Mouse (Mus musculus): Measurements from ENCODE around the gene Coa4.

The Coa4 gene

DNA sequence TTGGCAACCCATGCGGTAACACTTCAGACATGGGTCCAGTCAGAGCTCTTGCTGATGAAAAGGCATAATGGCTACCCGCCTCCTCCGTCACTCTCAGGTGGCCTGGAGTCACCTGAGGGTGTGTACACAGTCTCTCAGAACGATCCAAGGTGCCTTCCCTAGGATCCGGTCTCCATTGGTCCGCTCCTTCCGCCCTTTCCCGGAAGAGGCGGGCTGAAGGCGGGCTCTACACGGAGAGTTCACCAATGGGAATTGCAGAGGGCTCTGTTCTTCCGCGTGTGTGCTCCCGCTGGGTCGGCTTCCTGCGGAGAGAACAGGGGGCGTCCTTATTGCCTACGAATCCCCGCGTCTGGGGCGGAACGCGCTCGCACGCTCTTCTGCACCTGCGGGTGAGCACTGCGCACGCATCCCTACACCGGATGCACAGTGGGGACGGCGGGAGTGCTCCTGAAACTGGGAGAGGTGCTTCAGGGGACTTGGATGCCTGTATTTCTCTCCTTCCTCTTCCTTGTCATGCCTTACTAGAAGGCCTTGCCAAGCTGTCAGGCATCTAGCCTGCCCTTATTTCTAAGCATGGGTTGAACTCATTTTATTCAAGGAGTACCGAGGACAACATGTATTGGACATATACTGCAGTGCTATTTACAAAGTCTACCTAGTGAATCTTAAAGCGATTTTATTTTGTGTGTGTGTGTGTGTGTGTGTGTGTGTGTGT lies at the start of gene Coa4:
Gene Coa4, plus strand, starts transcription at position 268 of the 715 bp plus-strand sequence.
- DNase-seq = peak; percentile 86 to 88

DNA sequence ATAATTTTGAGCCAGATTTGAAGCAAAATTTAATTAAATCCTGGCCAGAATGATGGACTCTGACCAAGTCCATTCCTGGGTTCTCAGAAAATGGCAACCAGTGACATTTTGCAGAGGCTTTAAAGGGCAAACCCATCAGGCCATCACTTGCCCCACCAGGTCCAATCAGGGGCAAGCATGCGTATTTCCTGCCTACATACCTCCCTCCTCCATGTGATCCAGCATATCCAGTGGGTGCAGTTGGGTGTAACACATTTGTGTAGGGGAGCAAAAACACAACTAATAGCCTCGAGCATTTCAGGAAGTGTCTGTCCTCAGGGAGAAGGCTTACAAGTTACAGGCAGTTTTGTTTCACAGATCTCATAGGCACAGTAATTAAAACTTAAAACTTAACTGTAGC lies 49.6 kb upstream of the Coa4 start:
- no peak for DNase-seq

- no peak for DNase-seq
Measured at GRCm38 (mm10) chr7:100488474-100489048, 48.3 kb upstream of the Coa4 start.

GRCm38 (mm10) chr7:100492391-100493116 lies 44.3 kb upstream of the Coa4 start:
- DNase-seq = no peak

- DNase-seq = peak in 1 of 2 experiments; percentile 25
Measured at GRCm38 (mm10) chr7:100493117-100493483, 43.8 kb upstream of the Coa4 start, which contains the start of gene Ucp2. TSS of gene Ucp2 (plus strand) at chr7:100493337.

DNA sequence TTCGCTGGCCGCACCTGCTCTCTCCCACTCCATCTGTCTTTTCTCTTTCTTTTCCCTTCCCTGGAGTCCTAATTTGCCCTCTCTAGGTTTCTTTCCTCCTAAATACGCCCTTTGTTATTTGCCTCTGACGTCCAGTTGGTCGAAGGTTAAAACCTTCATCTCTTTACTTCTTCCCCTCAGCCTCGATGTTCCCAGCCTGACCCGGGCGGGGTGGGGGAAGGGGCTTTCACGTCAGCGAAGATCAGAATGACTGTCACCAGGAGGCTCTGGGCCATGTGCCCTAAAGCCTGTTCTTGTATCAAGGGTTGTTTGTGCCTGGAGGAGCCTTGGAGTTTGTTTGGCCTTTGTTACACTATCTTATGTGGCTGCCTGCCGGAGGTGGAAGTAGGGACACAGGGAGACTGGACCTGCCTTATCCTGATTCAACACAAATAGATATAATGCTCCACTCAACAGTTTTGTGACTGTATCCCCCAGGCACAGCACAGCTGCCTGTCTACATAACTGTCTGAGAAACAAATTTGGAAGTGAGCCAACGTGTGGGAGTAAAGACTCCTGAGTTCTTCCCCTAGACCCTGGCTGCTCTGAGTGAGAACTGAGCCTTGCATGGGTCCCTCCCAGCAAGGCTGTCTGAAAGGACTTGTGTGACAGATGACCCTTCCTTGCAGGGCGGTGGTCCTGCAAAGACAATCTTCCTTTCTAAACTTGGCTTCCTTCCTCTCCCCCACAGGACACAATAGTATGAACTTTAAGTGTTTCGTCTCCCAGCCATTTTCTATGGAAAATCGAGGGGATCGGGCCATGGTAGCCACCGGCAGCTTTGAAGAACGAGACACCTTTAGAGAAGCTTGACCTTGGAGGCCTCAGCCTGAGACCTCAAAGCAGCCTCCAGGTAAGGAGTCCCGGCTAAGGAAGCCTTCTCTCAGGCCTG lies 43.1 kb upstream of the Coa4 start:
- DNase-seq = no peak

GRCm38 (mm10) chr7:100494415-100494831 lies 42.4 kb upstream of the Coa4 start:
- DNase-seq = no peak

GRCm38 (mm10) chr7:100495042-100495441 lies 41.8 kb upstream of the Coa4 start:
- DNase-seq = no peak

DNA sequence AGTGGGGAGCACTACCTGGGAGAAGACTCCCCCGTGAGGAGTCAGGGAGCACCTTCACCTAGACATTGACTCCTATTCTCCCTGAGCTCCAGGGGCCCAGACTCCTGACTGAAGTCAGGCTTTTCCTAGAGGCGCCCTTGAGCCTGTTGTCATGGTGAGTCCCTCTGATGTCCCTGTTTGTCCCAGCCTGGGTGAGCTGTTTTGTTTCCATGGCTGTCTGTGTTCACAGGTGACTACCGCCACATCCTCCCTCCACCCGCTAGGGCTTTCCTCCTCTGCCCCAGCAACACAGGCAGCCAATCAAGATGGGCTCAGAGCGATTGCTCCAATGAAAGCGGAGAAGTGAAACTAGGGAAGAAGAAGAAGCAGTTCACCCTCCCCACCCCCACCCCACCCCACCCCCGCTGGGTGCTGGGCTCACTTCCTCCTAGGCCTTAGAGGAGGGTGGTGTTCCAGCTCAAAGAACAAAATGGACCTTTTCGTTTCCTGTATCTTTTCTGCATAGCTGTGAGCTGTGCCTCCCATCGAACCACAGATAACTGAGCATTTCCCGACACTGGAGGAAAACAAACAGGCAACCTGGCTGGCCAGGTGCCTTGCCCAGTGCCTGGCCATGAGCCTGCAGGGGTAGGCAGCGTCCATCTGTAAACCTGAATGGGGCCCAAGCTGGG lies 41.2 kb upstream of the Coa4 start:
- DNase-seq = no peak

- no peak for DNase-seq
Measured at GRCm38 (mm10) chr7:100496371-100496770, 40.5 kb upstream of the Coa4 start.

DNA sequence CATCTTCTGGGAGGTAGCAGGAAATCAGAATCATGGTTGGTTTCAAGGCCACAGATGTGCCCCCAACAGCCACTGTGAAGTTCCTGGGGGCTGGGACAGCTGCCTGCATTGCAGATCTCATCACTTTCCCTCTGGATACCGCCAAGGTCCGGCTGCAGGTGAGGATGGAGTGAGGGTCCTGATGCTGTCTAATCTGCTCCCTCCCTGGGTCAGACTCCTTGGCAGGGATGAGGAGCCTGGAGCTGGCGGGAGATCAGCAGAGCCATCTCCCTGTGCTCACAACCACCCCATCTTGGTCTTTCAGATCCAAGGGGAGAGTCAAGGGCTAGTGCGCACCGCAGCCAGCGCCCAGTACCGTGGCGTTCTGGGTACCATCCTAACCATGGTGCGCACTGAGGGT lies 40.1 kb upstream of the Coa4 start:
- no peak for DNase-seq

GRCm38 (mm10) chr7:100497402-100497801 lies 39.5 kb upstream of the Coa4 start:
- no peak for DNase-seq

- DNase-seq = no peak
Measured at GRCm38 (mm10) chr7:100497982-100498381, 38.9 kb upstream of the Coa4 start.

- no peak for DNase-seq
Measured at GRCm38 (mm10) chr7:100499465-100499864, 37.4 kb upstream of the Coa4 start.

DNA sequence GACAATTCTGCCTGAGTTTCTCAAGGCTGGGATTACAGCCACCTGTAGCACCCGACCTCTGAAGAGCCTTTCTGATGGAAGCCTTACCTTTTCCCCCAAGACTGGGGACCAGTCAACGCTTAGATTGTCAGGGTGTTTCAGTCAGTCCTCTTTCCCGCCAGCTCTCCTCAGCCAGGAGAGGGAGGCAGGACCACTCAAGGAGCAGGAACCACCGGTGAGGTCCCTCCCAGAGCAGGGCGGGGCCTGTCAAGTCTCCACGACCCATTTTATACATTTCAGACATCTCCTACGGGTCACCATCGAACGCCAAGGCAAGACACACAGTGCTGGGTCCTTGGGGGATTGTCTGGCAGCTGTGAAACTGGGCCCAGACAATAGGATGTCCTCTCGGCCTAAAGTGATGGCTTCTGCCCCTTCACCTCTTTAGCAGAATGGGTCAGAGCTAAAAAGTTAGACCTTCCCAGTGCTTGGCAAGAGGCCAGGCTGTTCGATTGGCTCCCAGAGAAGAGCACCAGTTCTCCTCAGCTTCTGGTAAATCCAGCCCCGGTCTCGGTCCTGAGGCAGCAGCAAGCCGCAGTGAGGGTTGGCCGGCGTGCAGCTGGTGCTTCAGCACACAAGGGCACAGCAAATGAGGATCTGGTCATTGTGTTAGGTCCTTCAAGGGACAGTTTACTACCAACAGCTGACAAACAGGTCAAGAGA lies 36.4 kb upstream of the Coa4 start:
- no peak for DNase-seq

DNA sequence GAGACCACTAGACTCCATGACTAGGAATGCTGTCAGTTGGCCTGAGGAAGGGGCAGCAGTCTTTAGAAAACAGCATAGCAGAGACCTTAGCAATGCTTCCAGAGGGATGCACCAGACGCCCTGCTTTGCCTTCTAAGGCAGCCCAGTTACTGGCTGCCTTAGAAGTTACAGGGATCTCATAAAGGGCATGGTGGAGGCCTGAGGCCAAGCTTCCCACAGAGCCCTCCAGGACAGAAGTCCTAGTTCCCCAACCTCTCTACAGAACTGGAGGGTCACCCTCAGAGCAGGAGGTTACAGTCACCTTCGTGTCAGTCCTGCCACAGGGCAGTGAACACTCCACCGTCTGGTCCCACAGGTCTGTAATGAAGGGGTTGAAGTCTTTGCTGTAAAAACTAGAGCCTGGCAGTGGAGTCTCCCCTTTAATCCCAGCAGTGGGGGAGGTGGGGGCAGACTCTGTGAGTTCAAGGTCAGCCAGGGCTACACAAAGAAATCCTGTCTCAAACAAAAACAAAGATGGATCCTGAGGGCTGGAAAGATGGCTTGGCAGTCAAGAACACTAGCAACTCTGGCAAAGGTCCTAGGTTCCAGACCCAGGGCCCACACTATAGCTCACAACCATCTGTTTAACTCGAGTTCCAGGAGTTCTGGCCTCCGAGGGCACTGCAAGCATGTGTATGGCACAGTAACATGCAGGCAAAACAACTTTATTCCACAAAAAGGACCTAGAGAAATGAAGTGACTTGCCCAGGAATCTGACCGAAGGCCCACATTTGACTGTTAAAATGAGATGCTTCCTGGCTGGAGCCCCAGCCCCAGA lies 35.6 kb upstream of the Coa4 start:
- no peak for DNase-seq

DNA sequence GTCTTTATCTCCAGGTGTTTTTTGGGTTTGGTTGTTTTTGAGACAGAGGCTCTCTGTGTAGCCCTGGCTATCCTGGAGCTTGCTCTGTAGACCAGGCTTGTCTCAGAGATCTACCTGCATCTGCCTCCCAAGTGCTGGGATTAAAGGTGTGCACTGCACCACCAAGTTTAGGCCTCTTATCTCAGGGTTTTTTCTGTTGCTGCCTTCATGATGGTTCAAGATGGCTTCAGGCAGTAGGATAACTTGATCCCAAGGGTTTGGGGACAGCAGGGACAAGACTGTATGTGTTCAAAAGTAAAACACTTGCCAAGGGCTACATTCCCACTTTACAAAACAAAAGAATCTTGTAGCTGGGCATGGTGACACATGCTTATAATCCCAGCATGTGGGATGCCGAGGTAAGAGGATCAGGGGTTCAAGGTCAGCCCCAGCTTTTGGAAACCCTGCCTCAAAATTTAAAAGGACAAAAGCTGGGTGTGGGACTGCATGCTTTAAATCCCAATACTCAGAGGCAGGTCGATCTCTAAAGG lies 35.0 kb upstream of the Coa4 start:
- DNase-seq = no peak

DNA sequence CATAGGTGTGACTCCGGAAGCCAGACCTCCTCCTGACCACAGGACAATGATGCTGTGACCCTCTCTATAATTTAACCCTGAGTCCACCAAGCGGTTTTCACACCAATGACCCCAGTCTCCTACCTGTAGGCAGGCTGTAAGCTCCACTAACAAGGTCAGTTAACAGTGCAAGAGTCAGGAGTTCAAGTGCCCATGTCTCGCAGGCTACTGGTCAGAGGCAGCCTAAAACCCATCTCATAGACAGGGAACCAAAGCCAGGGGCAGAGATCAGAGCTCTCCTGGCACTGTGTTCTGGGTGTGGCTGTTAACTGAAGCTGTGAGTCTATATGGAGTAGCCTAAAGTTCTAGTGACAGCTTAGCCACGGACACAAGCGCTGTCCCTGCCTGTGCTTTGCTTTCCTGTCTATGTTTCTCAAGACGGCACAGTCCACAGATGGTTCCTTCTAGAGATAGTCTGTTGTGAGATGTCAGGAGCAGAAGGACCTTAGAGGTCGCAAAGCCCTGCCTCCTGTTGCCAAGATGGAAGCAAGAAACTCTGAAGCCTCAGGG lies 34.4 kb upstream of the Coa4 start:
- no peak for DNase-seq

GRCm38 (mm10) chr7:100503076-100503475 lies 33.8 kb upstream of the Coa4 start:
- DNase-seq = no peak

All from cerebellum, postnatal 36 days (tissue).